ENCODE assay signal across 30 mouse cellular contexts in the genomic region with DNA sequence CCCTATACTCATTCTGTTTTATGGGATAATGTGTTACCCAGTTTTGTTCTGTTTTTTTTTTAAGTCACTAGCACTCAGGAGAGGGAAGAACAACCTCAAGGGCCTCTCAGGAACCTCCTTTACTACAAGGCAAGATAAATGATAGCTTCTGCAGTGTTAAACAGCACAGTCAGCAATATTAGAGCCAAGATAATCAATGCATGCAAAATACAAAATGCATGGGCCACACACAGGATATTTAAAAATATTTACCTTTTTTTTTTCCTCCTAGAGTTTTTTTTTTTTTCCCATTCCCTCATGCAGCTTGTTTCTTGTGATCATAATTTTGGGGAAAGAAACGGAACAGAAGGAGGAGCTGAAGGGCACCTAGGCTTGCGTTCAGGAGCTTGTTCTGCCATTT.
"Had no signal": no experiment of that assay in that cellular context is flagged by ENCODE, and none has a peak within 500 bp of the region (broad histone marks: within the 10 kb centered on the region; RNA-seq: fewer than 3 reads in every experiment).

No protein-coding gene starts in this region.

- DNase-seq: left cerebral cortex, postnatal 4 days; liver; liver, embryonic 13.5 days; liver, postnatal 0 days; lung, adult 18-20 months; lung, adult 2 months; lung, embryonic 14.5 days; lung, postnatal 10 days; lung, postnatal 14 days; lung, postnatal 36 days; lung, postnatal 4 days; midbrain, embryonic 14.5 days had no signal

- H3K27ac ChIP-seq: limb, embryonic 10.5 days; limb, embryonic 12.5 days; limb, embryonic 13.5 days; limb, embryonic 15.5 days; liver, embryonic 12.5 days; liver, embryonic 13.5 days; liver, embryonic 14.5 days; liver, embryonic 15.5 days; lung, embryonic 15.5 days; macrophage; midbrain, embryonic 10.5 days; midbrain, embryonic 12.5 days; midbrain, embryonic 13.5 days; midbrain, embryonic 15.5 days; neural tube, embryonic 12.5 days had no signal

- ATAC-seq: liver, embryonic 12.5 days; liver, postnatal 0 days; lung, postnatal 0 days; midbrain, embryonic 13.5 days; midbrain, embryonic 15.5 days; midbrain, embryonic 16.5 days had no signal

- H3K4me3 ChIP-seq: limb, embryonic 10.5 days; limb, embryonic 12.5 days; limb, embryonic 13.5 days; limb, embryonic 15.5 days; liver, embryonic 12.5 days; liver, embryonic 13.5 days; liver, embryonic 15.5 days; lung, embryonic 15.5 days; megakaryocyte, embryonic 14.5 days; midbrain, embryonic 10.5 days; midbrain, embryonic 12.5 days; midbrain, embryonic 13.5 days; midbrain, embryonic 15.5 days; myocyte; neural tube, embryonic 12.5 days had no signal

- H3K36me3 ChIP-seq: limb, embryonic 10.5 days; limb, embryonic 12.5 days; limb, embryonic 13.5 days; limb, embryonic 15.5 days; liver, embryonic 12.5 days; liver, embryonic 13.5 days; liver, embryonic 15.5 days; lung, embryonic 15.5 days; midbrain, embryonic 10.5 days; midbrain, embryonic 12.5 days; midbrain, embryonic 13.5 days; midbrain, embryonic 15.5 days; neural tube, embryonic 12.5 days had no signal

- H3K9ac ChIP-seq: limb, embryonic 12.5 days; limb, embryonic 13.5 days; limb, embryonic 15.5 days; liver, embryonic 12.5 days; liver, embryonic 13.5 days; liver, embryonic 14.5 days; liver, embryonic 15.5 days; liver, postnatal 0 days; lung, embryonic 14.5 days; lung, embryonic 15.5 days; midbrain, embryonic 12.5 days; midbrain, embryonic 13.5 days; midbrain, embryonic 15.5 days; neural tube, embryonic 12.5 days had no signal

- H3K4me1 ChIP-seq: liver, embryonic 12.5 days; liver, embryonic 13.5 days; liver, embryonic 15.5 days; lung, embryonic 15.5 days; midbrain, embryonic 10.5 days; midbrain, embryonic 12.5 days; midbrain, embryonic 13.5 days; midbrain, embryonic 15.5 days; neural tube, embryonic 12.5 days had no signal

- H3K9me3 ChIP-seq: limb, embryonic 15.5 days; liver, embryonic 13.5 days; liver, embryonic 15.5 days; lung, embryonic 15.5 days; midbrain, embryonic 12.5 days; midbrain, embryonic 13.5 days; midbrain, embryonic 15.5 days had no signal
